Comparison of ENCODE assay signal across 17 mouse cellular contexts in genomic region chr6:114479644-114480410, GRCm38 (mm10).
DNase-seq lines count a peak whose midpoint lies in the region; ATAC-seq and TF ChIP-seq lines count a peak whose summit lies in the region.
"Had no signal": no experiment of that assay in that cellular context is flagged by ENCODE, and none has a peak within 500 bp of the region (broad histone marks: within the 10 kb centered on the region; RNA-seq: fewer than 3 reads in every experiment).

No protein-coding gene starts in this region.

- TF ChIP-seq CTCF in forebrain, postnatal 0 days (IDR thresholded peaks at IDR 0.05; ENCODE audit: low read depth) = peak; percentile 39
- peak; percentile 63 for TF ChIP-seq CTCF in layer of hippocampus, adult 2 months (conservative IDR thresholded peaks at IDR 0.05)
- peak; percentile 53 for TF ChIP-seq CTCF in midbrain, postnatal 0 days (IDR thresholded peaks at IDR 0.05)

- no peak overlapping the region for H3K4me2 ChIP-seq in forebrain, postnatal 0 days (ENCODE audit: low read depth)
- no peak overlapping the region for H3K4me2 ChIP-seq in forebrain, embryonic 12.5 days
- H3K4me2 ChIP-seq in midbrain, postnatal 0 days (ENCODE audit: low read depth, low read length, poor library complexity, severe bottlenecking) = no peak overlapping the region
- no peak overlapping the region for H3K4me2 ChIP-seq in midbrain, embryonic 14.5 days (ENCODE audit: low read length)
- peak overlapping the region; percentile 15 for H3K4me2 ChIP-seq in myocyte (ENCODE audit: low read depth)
- H3K4me2 ChIP-seq: embryonic facial prominence, embryonic 13.5 days; forebrain, embryonic 15.5 days; hindbrain, embryonic 12.5 days; midbrain, embryonic 13.5 days had no signal

- no peak overlapping the region for H3K9ac ChIP-seq in forebrain, postnatal 0 days
- no peak overlapping the region for H3K9ac ChIP-seq in forebrain, embryonic 12.5 days
- no peak overlapping the region for H3K9ac ChIP-seq in midbrain, postnatal 0 days (replicated peaks; ENCODE audit: low read length, poor library complexity, severe bottlenecking)
- no peak overlapping the region for H3K9ac ChIP-seq in midbrain, embryonic 14.5 days (replicated peaks; ENCODE audit: low read length)
- H3K9ac ChIP-seq: embryonic facial prominence, embryonic 13.5 days; forebrain, embryonic 15.5 days; hindbrain, embryonic 12.5 days; midbrain, embryonic 13.5 days had no signal

- no peak overlapping the region for H3K4me3 ChIP-seq in forebrain, postnatal 0 days (ENCODE audit: low read depth, low read length)
- H3K4me3 ChIP-seq in forebrain, embryonic 12.5 days (replicated peaks) = no peak overlapping the region
- H3K4me3 ChIP-seq in layer of hippocampus, adult 2 months = no peak overlapping the region
- H3K4me3 ChIP-seq in midbrain, postnatal 0 days (ENCODE audit: low read depth, low read length) = no peak overlapping the region
- H3K4me3 ChIP-seq in midbrain, embryonic 14.5 days (replicated peaks; ENCODE audit: low read depth, low read length) = no peak overlapping the region
- no peak overlapping the region for H3K4me3 ChIP-seq in myocyte
- H3K4me3 ChIP-seq: embryonic facial prominence, embryonic 13.5 days; forebrain, embryonic 15.5 days; hindbrain, embryonic 12.5 days; midbrain, embryonic 13.5 days had no signal

- H3K79me2 ChIP-seq in myocyte (ENCODE audit: control insufficient read depth, insufficient read depth) = no peaks in the 10 kb centered on the region

- H3K27me3 ChIP-seq in forebrain, postnatal 0 days (ENCODE audit: insufficient read depth, low read length) = no peaks in the 10 kb centered on the region
- no peaks in the 10 kb centered on the region for H3K27me3 ChIP-seq in forebrain, embryonic 12.5 days
- H3K27me3 ChIP-seq in midbrain, postnatal 0 days (ENCODE audit: insufficient read depth, low read length) = no peaks in the 10 kb centered on the region
- H3K27me3 ChIP-seq in midbrain, embryonic 14.5 days (ENCODE audit: control insufficient read depth, insufficient read depth, low read length) = no peaks in the 10 kb centered on the region
- no peaks in the 10 kb centered on the region for H3K27me3 ChIP-seq in myocyte (ENCODE audit: control insufficient read depth, insufficient read depth, insufficient read length)
- H3K27me3 ChIP-seq: embryonic facial prominence, embryonic 13.5 days; forebrain, embryonic 15.5 days; hindbrain, embryonic 12.5 days; midbrain, embryonic 13.5 days had no signal

- H3K27ac ChIP-seq in forebrain, postnatal 0 days (ENCODE audit: low read depth, low read length) = no peak overlapping the region
- H3K27ac ChIP-seq in forebrain, embryonic 12.5 days = no peak overlapping the region
- H3K27ac ChIP-seq in layer of hippocampus, adult 2 months = no peak overlapping the region
- no peak overlapping the region for H3K27ac ChIP-seq in midbrain, postnatal 0 days (ENCODE audit: low read depth, low read length)
- H3K27ac ChIP-seq in midbrain, embryonic 14.5 days (replicated peaks; ENCODE audit: low read depth, low read length) = no peak overlapping the region
- H3K27ac ChIP-seq: embryonic facial prominence, embryonic 13.5 days; forebrain, embryonic 15.5 days; hindbrain, embryonic 12.5 days; midbrain, embryonic 13.5 days had no signal

- no peak overlapping the region for H3ac ChIP-seq in myocyte (ENCODE audit: control insufficient read depth, insufficient read length)

- no peaks in the 10 kb centered on the region for H3K4me1 ChIP-seq in forebrain, postnatal 0 days (ENCODE audit: insufficient read depth)
- no peaks in the 10 kb centered on the region for H3K4me1 ChIP-seq in forebrain, embryonic 12.5 days
- no peaks in the 10 kb centered on the region for H3K4me1 ChIP-seq in midbrain, postnatal 0 days (ENCODE audit: insufficient read depth, low read length)
- H3K4me1 ChIP-seq in midbrain, embryonic 14.5 days (ENCODE audit: control insufficient read depth, insufficient read depth, low read length) = no peaks in the 10 kb centered on the region
- H3K4me1 ChIP-seq: forebrain, embryonic 15.5 days; hindbrain, embryonic 12.5 days; midbrain, embryonic 13.5 days had no signal

- H3K36me3 ChIP-seq in forebrain, postnatal 0 days (ENCODE audit: insufficient read depth) = no peaks in the 10 kb centered on the region
- H3K36me3 ChIP-seq in forebrain, embryonic 12.5 days (replicated peaks) = no peaks in the 10 kb centered on the region
- H3K36me3 ChIP-seq in midbrain, postnatal 0 days (ENCODE audit: insufficient read depth, low read length) = no peaks in the 10 kb centered on the region
- H3K36me3 ChIP-seq in midbrain, embryonic 14.5 days (ENCODE audit: control insufficient read depth, insufficient read depth, low read length) = no peaks in the 10 kb centered on the region
- H3K36me3 ChIP-seq in myocyte (ENCODE audit: control insufficient read depth, insufficient read depth) = no peaks in the 10 kb centered on the region
- H3K36me3 ChIP-seq: embryonic facial prominence, embryonic 13.5 days; forebrain, embryonic 15.5 days; hindbrain, embryonic 12.5 days; midbrain, embryonic 13.5 days had no signal

- no peaks in the 10 kb centered on the region for H3K9me3 ChIP-seq in forebrain, postnatal 0 days (ENCODE audit: low read length)
- H3K9me3 ChIP-seq in forebrain, embryonic 12.5 days = no peaks in the 10 kb centered on the region
- no peaks in the 10 kb centered on the region for H3K9me3 ChIP-seq in midbrain, postnatal 0 days (ENCODE audit: low read length)
- H3K9me3 ChIP-seq in midbrain, embryonic 14.5 days (ENCODE audit: control insufficient read depth, low read length) = no peaks in the 10 kb centered on the region
- H3K9me3 ChIP-seq: embryonic facial prominence, embryonic 13.5 days; forebrain, embryonic 15.5 days; hindbrain, embryonic 12.5 days; midbrain, embryonic 13.5 days had no signal

- DNase-seq in forebrain, postnatal 0 days = no peak
- peak in 1 of 2 experiments; percentile 7 for DNase-seq in layer of hippocampus, adult 2 months (ENCODE audit: low spot score in 2 of 2)
- DNase-seq in layer of hippocampus, adult 18-20 months (ENCODE audit: low spot score in 2 of 2) = no peak
- DNase-seq in midbrain, postnatal 0 days (ENCODE audit: low spot score) = no peak
- DNase-seq in midbrain, embryonic 14.5 days = no peak
- DNase-seq: adrenal gland, postnatal 14 days; gastrocnemius, postnatal 14 days; kidney, adult 9 months; lung, postnatal 36 days; right cerebral cortex, postnatal 4 days had no signal

- ATAC-seq in forebrain, postnatal 0 days = no peak
- ATAC-seq in forebrain, embryonic 12.5 days (ENCODE audit: low FRiP score) = no peak
- ATAC-seq in midbrain, postnatal 0 days (ENCODE audit: low FRiP score) = no peak
- ATAC-seq in midbrain, embryonic 14.5 days (ENCODE audit: low FRiP score, low TSS enrichment) = no peak
- ATAC-seq in activated CD4-positive, CD25-positive, alpha-beta regulatory T cell, adult 4 months = no peak
- ATAC-seq: forebrain, embryonic 15.5 days; midbrain, embryonic 13.5 days had no signal

- 89% methylated on average over 16 of the region's 16 CpGs for WGBS in forebrain, postnatal 0 days
- whole genome bisulfite sequencing in forebrain, embryonic 12.5 days = 93% methylated on average over 16 of the region's 16 CpGs
- WGBS in midbrain, postnatal 0 days = 96% methylated on average over 16 of the region's 16 CpGs
- 94% methylated on average over 16 of the region's 16 CpGs for WGBS in midbrain, embryonic 14.5 days

- no peak for TF ChIP-seq POLR2A in myocyte (IDR thresholded peaks at IDR 0.05; ENCODE audit: insufficient read length, low read depth)

TF ChIP-seq in myocyte, 11 proteins besides CTCF, POLR2A, EP300 and RAD21:
- TF ChIP-seq POLR2AphosphoS2 (IDR thresholded peaks at IDR 0.05; ENCODE audit: insufficient read length, low read depth) (no peak), MYOD1 (IDR thresholded peaks at IDR 0.05; ENCODE audit: control insufficient read depth in 1 of 3, insufficient read length in 2 of 3, low read depth in 2 of 3) (no peak), CEBPB (IDR thresholded peaks at IDR 0.05; ENCODE audit: insufficient read depth, poor library complexity, severe bottlenecking) (no peak), TCF12 (IDR thresholded peaks at IDR 0.05; ENCODE audit: insufficient read depth, poor library complexity, severe bottlenecking) (no peak), SRF (IDR thresholded peaks at IDR 0.05; ENCODE audit: control insufficient read depth, insufficient read length, low read depth) (no peak), E2F4 (IDR thresholded peaks at IDR 0.05; ENCODE audit: insufficient read depth) (no peak), REST (IDR thresholded peaks at IDR 0.05; ENCODE audit: insufficient read depth, insufficient read length) (no peak), MYOG (IDR thresholded peaks at IDR 0.05; ENCODE audit: control insufficient read depth in 1 of 3, insufficient read depth in 1 of 3, insufficient read length in 2 of 3, low read depth in 2 of 3) (no peak)
